8 mouse cellular contexts compared by ENCODE assay signal in the genomic region with DNA sequence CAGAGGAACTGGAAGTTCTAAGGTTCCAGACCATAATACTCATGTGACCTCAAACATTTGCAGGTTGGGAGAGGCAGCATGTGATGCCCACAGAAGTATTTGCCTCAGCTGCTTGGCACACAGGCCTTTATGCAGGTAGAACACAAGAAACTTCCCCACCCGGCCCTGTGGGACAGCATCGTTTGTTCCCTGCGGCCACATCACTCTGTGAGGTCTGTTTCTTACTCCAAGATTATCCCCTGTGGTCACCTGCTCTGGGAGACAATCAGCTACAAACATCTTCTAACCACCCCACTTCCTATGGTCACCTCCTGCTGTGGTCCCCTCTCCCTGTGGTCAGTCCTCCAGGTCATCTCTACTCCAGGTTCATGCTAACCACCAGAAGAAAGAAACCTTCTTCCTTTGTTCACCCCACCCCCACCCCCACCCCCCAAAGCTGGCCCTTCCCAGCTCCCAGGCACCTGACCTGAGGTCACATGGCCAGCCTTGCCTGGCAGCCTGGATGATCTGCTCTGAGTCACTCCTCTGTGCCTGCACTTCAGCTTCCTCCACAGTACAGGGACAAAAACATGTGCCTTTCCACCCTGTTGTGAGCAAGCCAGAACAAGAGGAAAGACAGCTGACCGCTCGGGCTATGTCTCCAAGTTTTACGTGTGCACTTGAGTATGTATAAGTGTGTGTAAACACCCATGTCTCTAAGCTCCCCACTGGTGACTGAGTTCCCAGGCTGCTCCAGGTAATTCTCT. TPM values are rescaled to one million over a fixed set of nuclear protein-coding genes. Genes with fewer than 3 reads are reported as not detected.
DNase-seq lines count a peak whose midpoint lies in the region; ATAC-seq and TF ChIP-seq lines count a peak whose summit lies in the region.

No protein-coding gene starts in this region.

- H3K27ac ChIP-seq in intestine, postnatal 0 days (ENCODE audit: low read depth, low read length) = peak overlapping the region; percentile 47

- peak; percentile 84 to 87 for DNase-seq in adrenal gland, adult (ENCODE audit: inconsistent age in 2 of 2, low spot score in 1 of 2)
- no peak for DNase-seq in adrenal gland, adult 18-20 months (ENCODE audit: low spot score in 2 of 2)
- DNase-seq in lung, postnatal 14 days = peak; percentile 51
- no peak for DNase-seq in embryo, embryonic 9.5 days (ENCODE audit: extremely low spot score)
- no peak for DNase-seq in layer of hippocampus, postnatal 10 days (ENCODE audit: low spot score in 2 of 2)
- no peak for DNase-seq in cerebellum, postnatal 4 days (ENCODE audit: low spot score in 2 of 2)

- H3K36me3 ChIP-seq in intestine, postnatal 0 days (ENCODE audit: control insufficient read depth, insufficient read depth) = no peaks in the 10 kb centered on the region

- ATAC-seq in common myeloid progenitor, adult 5-6 weeks (replicated peaks; ENCODE audit: low read depth, poor library complexity, severe bottlenecking) = 0 out of 2 replicates have a peak, but pooled peaks have one; percentile 9
- ATAC-seq in intestine, postnatal 0 days = peak; percentile 57; the same call in 1 of the 2 replicates

- no peak overlapping the region for H3K9ac ChIP-seq in intestine, postnatal 0 days (ENCODE audit: low read depth, low read length)

- H3K4me2 ChIP-seq in intestine, postnatal 0 days (replicated peaks; ENCODE audit: low read depth) = no peak overlapping the region

- no peaks in the 10 kb centered on the region for H3K27me3 ChIP-seq in intestine, postnatal 0 days (replicated peaks; ENCODE audit: control insufficient read depth, insufficient read depth, low read length)

- no peak overlapping the region for H3K4me3 ChIP-seq in intestine, postnatal 0 days (ENCODE audit: low read depth, low read length)

- H3K9me3 ChIP-seq in intestine, postnatal 0 days (ENCODE audit: control insufficient read depth) = no peaks in the 10 kb centered on the region

- WGBS in intestine, postnatal 0 days = 62% methylated on average over 6 of the region's 6 CpGs

- H3K4me1 ChIP-seq in intestine, postnatal 0 days (replicated peaks; ENCODE audit: control insufficient read depth, insufficient read depth, low read length) = 0 out of 2 replicates have a peak, but pooled peaks cover 6% of the 10 kb centered on the region

- no peak for TF ChIP-seq CTCF in intestine, postnatal 0 days (IDR thresholded peaks at IDR 0.05; ENCODE audit: low read depth)

RNA-seq across cellular contexts. Expression of a gene that starts 21.1 kb away (rescaled TPM):
- 10 to 100 TPM; 41.3 to 81.9 TPM for total RNA-seq in adrenal gland, adult 18-20 months (2021)
- 21.1 and 29.5 TPM in 2 replicates for total RNA-seq in common myeloid progenitor, adult 5-6 weeks (2017)
- 2.9 and 3.8 TPM in 2 replicates for polyA plus RNA-seq in intestine, postnatal 0 days (2015; fragmentation: Nextera tagmentation; extraction: Ambion mirVana)
- 10 to 100 TPM; 21.7 to 22.2 TPM for total RNA-seq in layer of hippocampus, postnatal 10 days (2021)

Comparison
In these comparisons a context has a peak if more than half of its experiments do, and no peak if none do; other contexts are left out.
1. DNase-seq: peak in adrenal gland, adult (2 of 2) and lung, postnatal 14 days (single experiment); none in adrenal gland, adult 18-20 months (0 of 2), embryo, embryonic 9.5 days (single experiment), layer of hippocampus, postnatal 10 days (0 of 2) and cerebellum, postnatal 4 days (0 of 2).